Mouse (Mus musculus): ENCODE results near the gene Plekhm2. TPM values are rescaled to one million over a fixed set of nuclear protein-coding genes. Genes with fewer than 3 reads are reported as not detected.

Gene Plekhm2
- polyA plus RNA-seq, 1 experiment from 2014 or later: 7.6 TPM

GRCm38 (mm10) chr4:141617299-141617698 is 47.4 kb downstream of the Plekhm2 start:
- no peaks in the 10 kb centered on the region for H3K36me3 ChIP-seq
- 8% methylated on average over 20 of the region's 20 CpGs for WGBS
- H3K4me1 ChIP-seq: peaks cover 11% of the 10 kb centered on the region
- ATAC-seq (replicated peaks): peak; percentile 17; the same call in 1 of the 2 replicates
- peaks cover 7% of the 10 kb centered on the region; the same call in 1 of the 2 replicates for H3K27me3 ChIP-seq
- H3K9me3 ChIP-seq: no peaks in the 10 kb centered on the region
- H3K9ac ChIP-seq (replicated peaks): 0 out of 2 replicates have a peak overlapping the region, but pooled peaks have one; percentile 10
- no peak overlapping the region for H3K27ac ChIP-seq (replicated peaks)
- H3K4me2 ChIP-seq (replicated peaks): peak overlapping the region; percentile 36
- peak overlapping the region; percentile 15 for H3K4me3 ChIP-seq

GRCm38 (mm10) chr4:141616811-141617210 is 47.9 kb downstream of the Plekhm2 start:
- Histone ChIP-seq H3K9me3 (no peaks in the 10 kb centered on the region), H3K4me1 (peaks cover 11% of the 10 kb centered on the region), H3K9ac (replicated peaks) (no peak overlapping the region), H3K4me3 (no peak overlapping the region), H3K36me3 (no peaks in the 10 kb centered on the region), H3K4me2 (replicated peaks) (no peak overlapping the region), H3K27ac (replicated peaks) (no peak overlapping the region), H3K27me3 (peaks cover 7% of the 10 kb centered on the region; the same call in 1 of the 2 replicates)
- 78% methylated on average over 6 of the region's 6 CpGs for WGBS
- ATAC-seq (replicated peaks): no peak

GRCm38 (mm10) chr4:141614946-141615345 is 49.8 kb downstream of the Plekhm2 start:
- Histone ChIP-seq H3K36me3 (no peaks in the 10 kb centered on the region), H3K4me3 (no peak overlapping the region), H3K27me3 (peaks cover 7% of the 10 kb centered on the region; the same call in 1 of the 2 replicates), H3K9ac (replicated peaks) (no peak overlapping the region), H3K4me1 (peaks cover 11% of the 10 kb centered on the region), H3K27ac (replicated peaks) (no peak overlapping the region), H3K9me3 (no peaks in the 10 kb centered on the region), H3K4me2 (replicated peaks) (no peak overlapping the region)
- no peak for ATAC-seq (replicated peaks)
- 82% methylated on average over 14 of the region's 14 CpGs for WGBS

- no peak overlapping the region for H3K9ac ChIP-seq (replicated peaks)
- no peak overlapping the region for H3K4me3 ChIP-seq
- WGBS: 73% methylated on average over 6 of the region's 6 CpGs
- H3K4me2 ChIP-seq (replicated peaks): no peak overlapping the region
- no peak for ATAC-seq (replicated peaks)
- H3K9me3 ChIP-seq: no peaks in the 10 kb centered on the region
- no peak overlapping the region for H3K27ac ChIP-seq (replicated peaks)
- no peaks in the 10 kb centered on the region for H3K36me3 ChIP-seq
- H3K4me1 ChIP-seq: no peaks in the 10 kb centered on the region
- H3K27me3 ChIP-seq: no peaks in the 10 kb centered on the region
These were observed 55.2 kb downstream of the Plekhm2 start for GRCm38 (mm10) chr4:141609538-141609937.

- Histone ChIP-seq H3K9me3 (no peaks in the 10 kb centered on the region), H3K9ac (replicated peaks) (no peak within 1 kb of the TSS), H3K27ac (replicated peaks) (no peak within 1 kb of the TSS), H3K4me1 (no peaks in the 10 kb centered on the region), H3K4me3 (no peak within 1 kb of the TSS), H3K27me3 (no peaks in the 10 kb centered on the region), H3K4me2 (replicated peaks) (no peak within 1 kb of the TSS), H3K36me3 (no peaks in the 10 kb centered on the region)
- ATAC-seq (replicated peaks): no peak
- WGBS: 85% methylated on average over 11 of the region's 11 CpGs
These were observed 58.8 kb downstream of the Plekhm2 start, which contains the start of gene Fblim1 for GRCm38 (mm10) chr4:141605861-141606260. Fblim1 (minus strand) TSS chr4:141606096.

GRCm38 (mm10) chr4:141605421-141605820 is 59.3 kb downstream of the Plekhm2 start:
- Histone ChIP-seq H3K27me3 (0 out of 2 replicates have a peak, but pooled peaks cover under 1% of the 10 kb centered on the region), H3K4me1 (no peaks in the 10 kb centered on the region), H3K4me2 (replicated peaks) (no peak overlapping the region), H3K9ac (replicated peaks) (no peak overlapping the region), H3K36me3 (no peaks in the 10 kb centered on the region), H3K27ac (replicated peaks) (no peak overlapping the region), H3K4me3 (no peak overlapping the region), H3K9me3 (no peaks in the 10 kb centered on the region)
- no peak for ATAC-seq (replicated peaks)
- 94% methylated on average over 5 of the region's 5 CpGs for WGBS

GRCm38 (mm10) chr4:141604493-141604892 is 60.2 kb downstream of the Plekhm2 start:
- H3K36me3 ChIP-seq: no peaks in the 10 kb centered on the region
- peaks cover 5% of the 10 kb centered on the region; the same call in 1 of the 2 replicates for H3K4me1 ChIP-seq
- H3K9ac ChIP-seq (replicated peaks): no peak overlapping the region
- no peak overlapping the region for H3K4me3 ChIP-seq
- WGBS: 55% methylated on average over 8 of the region's 8 CpGs
- H3K27me3 ChIP-seq: peaks cover 10% of the 10 kb centered on the region
- no peak overlapping the region for H3K27ac ChIP-seq (replicated peaks)
- no peaks in the 10 kb centered on the region for H3K9me3 ChIP-seq
- ATAC-seq (replicated peaks): no peak
- H3K4me2 ChIP-seq (replicated peaks): no peak overlapping the region

- Histone ChIP-seq H3K27me3 (peaks cover 16% of the 10 kb centered on the region), H3K4me3 (no peak overlapping the region), H3K9ac (replicated peaks) (no peak overlapping the region), H3K36me3 (no peaks in the 10 kb centered on the region), H3K27ac (replicated peaks) (no peak overlapping the region), H3K4me1 (peaks cover 11% of the 10 kb centered on the region), H3K9me3 (no peaks in the 10 kb centered on the region), H3K4me2 (replicated peaks) (no peak overlapping the region)
- 72% methylated on average over 4 of the region's 4 CpGs for WGBS
- no peak for ATAC-seq (replicated peaks)
These were observed 60.8 kb downstream of the Plekhm2 start for GRCm38 (mm10) chr4:141603921-141604320.

- Histone ChIP-seq H3K4me3 (no peak overlapping the region), H3K9ac (replicated peaks) (no peak overlapping the region), H3K4me1 (peaks cover 18% of the 10 kb centered on the region), H3K9me3 (no peaks in the 10 kb centered on the region), H3K4me2 (replicated peaks) (no peak overlapping the region), H3K27me3 (peaks cover 25% of the 10 kb centered on the region), H3K27ac (replicated peaks) (no peak overlapping the region), H3K36me3 (no peaks in the 10 kb centered on the region)
- 88% methylated on average over 11 of the region's 11 CpGs for WGBS
- ATAC-seq (replicated peaks): no peak
These were observed 62.0 kb downstream of the Plekhm2 start for GRCm38 (mm10) chr4:141602523-141603223.

- no peak overlapping the region for H3K4me3 ChIP-seq
- H3K4me1 ChIP-seq: peaks cover 18% of the 10 kb centered on the region
- H3K27ac ChIP-seq (replicated peaks): no peak overlapping the region
- peaks cover 25% of the 10 kb centered on the region for H3K27me3 ChIP-seq
- WGBS: 66% methylated on average over 12 of the region's 12 CpGs
- H3K36me3 ChIP-seq: no peaks in the 10 kb centered on the region
- H3K9ac ChIP-seq (replicated peaks): no peak overlapping the region
- ATAC-seq (replicated peaks): no peak
- no peaks in the 10 kb centered on the region for H3K9me3 ChIP-seq
- H3K4me2 ChIP-seq (replicated peaks): no peak overlapping the region
These were observed 63.4 kb downstream of the Plekhm2 start for GRCm38 (mm10) chr4:141601148-141601862.

- Histone ChIP-seq H3K36me3 (no peaks in the 10 kb centered on the region), H3K4me1 (peaks cover 18% of the 10 kb centered on the region), H3K27me3 (peaks cover 25% of the 10 kb centered on the region), H3K4me3 (no peak overlapping the region), H3K9me3 (no peaks in the 10 kb centered on the region), H3K9ac (replicated peaks) (no peak overlapping the region), H3K27ac (replicated peaks) (no peak overlapping the region), H3K4me2 (replicated peaks) (peak overlapping the region; percentile 91; the same call in 1 of the 2 replicates)
- WGBS: 22% methylated on average over 6 of the region's 6 CpGs
- peak; percentile 18; the same call in 1 of the 2 replicates for ATAC-seq (replicated peaks)
These were observed 64.3 kb downstream of the Plekhm2 start for GRCm38 (mm10) chr4:141600364-141600763.
